Mouse (Mus musculus) spleen, adult 2 months (tissue): ENCODE results near the gene Tspan32. TPM values are rescaled to one million over a fixed set of nuclear protein-coding genes. Genes with fewer than 3 reads are reported as not detected.
A peak's percentile ranks its signal among the peaks of the same experiment; 100 is the strongest.

ENCODE experiments used
- DNase-seq, 2 experiments: peaks; one replicate each; pipeline versions ENCODE4 v3.0.0 to v3.0.0-alpha.2; 2012 to 2021; ENCODE audit warnings: low spot score in 2 of 2, low read depth in 1 of 2
- H3K27ac ChIP-seq: fragments of 200-500 bp; 2 replicates; pipeline ENCODE4 v1.5.1; 2012; ENCODE audit warnings: low read length, inconsistent platforms; ENCODE audit not compliant: insufficient read depth
- H3K27me3 ChIP-seq: fragments of 200-500 bp; 2 replicates; pipeline ENCODE4 v1.6.1; 2012; ENCODE audit warnings: mild to moderate bottlenecking, moderate library complexity, low read length, inconsistent platforms; ENCODE audit not compliant: control insufficient read depth, insufficient read depth
- H3K36me3 ChIP-seq: fragments of 200-500 bp; 2 replicates; pipeline ENCODE4 v1.6.1; 2012; ENCODE audit warnings: mild to moderate bottlenecking, low read length, inconsistent platforms; ENCODE audit not compliant: control insufficient read depth, insufficient read depth
- H3K4me1 ChIP-seq: fragments of 200-500 bp; 2 replicates; pipeline ENCODE4 v1.6.1; 2011; ENCODE audit warnings: inconsistent platforms; ENCODE audit not compliant: control insufficient read depth, insufficient read depth, insufficient read length
- H3K4me3 ChIP-seq: fragments of 200-500 bp; 2 replicates; pipeline ENCODE4 v1.5.1; 2011; ENCODE audit warnings: mild to moderate bottlenecking, inconsistent platforms; ENCODE audit not compliant: insufficient read depth, insufficient read length; ENCODE audit errors: extremely low read depth
- CTCF ChIP-seq: fragments of 200-500 bp; IDR thresholded peaks from 2 replicates; pipeline ENCODE4 v1.5.1; 2011; ENCODE audit warnings: mild to moderate bottlenecking, inconsistent platforms; ENCODE audit not compliant: insufficient read depth, insufficient read length, insufficient replicate concordance; ENCODE audit errors: extremely low read depth
- POLR2A ChIP-seq: fragments of 200-500 bp; IDR thresholded peaks from 2 replicates; pipeline ENCODE4 v1.6.1; 2011; ENCODE audit warnings: low read depth, low read length, inconsistent platforms
- WGBS: fragments of 180-500 bp; shearing (Covaris S2); methylation state at CpG from one replicate; pipeline ENCODE4 v1.1.7; 2018; 5-methylcytosine and 5-hydroxymethylcytosine counted together
- polyA plus RNA-seq: library from polyadenylated mRNA; depleted of rRNA; stranded (reverse); fragments of >200 nt; gene quantifications from 2 replicates; pipeline ENCODE4 v1.2.3, GENCODE M21; 2012

Gene Tspan32
- polyA plus RNA-seq, 1 experiment, result 89.4 TPM

DNA sequence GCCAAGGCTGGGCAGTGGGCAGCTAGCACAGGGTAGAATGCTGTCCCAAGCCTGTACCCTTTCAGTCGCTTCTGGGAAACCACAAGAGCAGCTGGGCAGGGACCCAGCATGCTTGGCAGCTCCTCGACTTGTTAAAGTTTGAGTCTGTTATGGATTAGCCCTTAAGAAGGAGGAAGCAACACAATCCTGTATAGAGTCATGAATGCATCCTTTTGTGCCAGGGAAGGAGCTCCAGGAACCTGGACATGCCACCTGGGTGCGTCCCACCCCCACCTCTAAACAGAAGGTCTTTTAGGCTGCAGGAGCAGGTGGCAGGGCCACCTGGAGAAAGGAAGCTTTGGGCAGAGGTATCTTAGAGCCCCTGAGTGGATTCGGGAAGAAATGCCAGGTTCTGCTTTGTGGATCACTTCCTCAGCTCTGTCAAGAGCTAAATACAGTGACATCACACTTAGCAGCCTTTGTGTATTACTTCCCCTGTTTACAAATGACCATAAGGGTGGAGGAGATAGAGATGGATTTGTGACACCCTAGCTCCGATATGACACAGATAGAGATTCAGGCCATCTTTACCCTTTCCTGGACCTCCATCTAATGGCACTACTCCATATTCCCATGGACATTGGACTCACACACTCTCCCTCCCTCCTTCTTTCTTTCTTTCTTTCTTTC, 54.5 kb downstream of the Tspan32 start:
- WGBS, result 33% methylated on average over 5 of the region's 5 CpGs
- TF ChIP-seq POLR2A (no peak), CTCF (no peak)
- Histone ChIP-seq H3K36me3 (peaks cover 15% of the 10 kb centered on the region; the same call in 1 of the 2 replicates), H3K4me3 (no peak overlapping the region), H3K4me1 (peaks cover 37% of the 10 kb centered on the region; the same call in 1 of the 2 replicates), H3K27ac (peak overlapping the region; percentile 37; the same call in 1 of the 2 replicates), H3K27me3 (no peaks in the 10 kb centered on the region)
- no peak for DNase-seq

DNA sequence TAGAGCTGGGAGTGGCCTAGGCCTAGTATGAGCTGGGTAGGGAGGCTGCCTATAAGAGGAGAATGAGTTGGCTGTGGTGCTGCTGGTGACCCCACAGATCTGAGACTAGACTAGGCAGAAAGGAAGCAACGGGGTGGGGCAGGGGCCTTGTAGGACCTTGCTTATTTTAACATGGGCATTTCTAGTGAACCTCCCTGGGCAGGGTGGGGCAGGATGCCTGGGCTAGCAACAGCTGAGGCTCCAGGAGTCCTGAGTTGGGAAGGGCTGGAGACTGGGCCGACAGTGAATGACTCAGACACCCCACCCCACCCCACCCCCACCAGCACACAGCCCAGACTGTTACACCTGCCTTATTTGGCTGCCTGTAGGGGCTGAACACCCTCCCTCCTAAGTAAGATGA, 57.9 kb downstream of the Tspan32 start:
- WGBS, result 84% methylated on average over 2 of the region's 2 CpGs
- H3K4me1 ChIP-seq, result peaks cover 11% of the 10 kb centered on the region; the same call in 1 of the 2 replicates
- H3K27ac ChIP-seq, result no peak overlapping the region
- TF ChIP-seq CTCF (no peak), POLR2A (no peak)
- H3K27me3 ChIP-seq, result no peaks in the 10 kb centered on the region
- peaks cover 23% of the 10 kb centered on the region for H3K36me3 ChIP-seq
- no peak overlapping the region for H3K4me3 ChIP-seq
- no peak for DNase-seq

DNA sequence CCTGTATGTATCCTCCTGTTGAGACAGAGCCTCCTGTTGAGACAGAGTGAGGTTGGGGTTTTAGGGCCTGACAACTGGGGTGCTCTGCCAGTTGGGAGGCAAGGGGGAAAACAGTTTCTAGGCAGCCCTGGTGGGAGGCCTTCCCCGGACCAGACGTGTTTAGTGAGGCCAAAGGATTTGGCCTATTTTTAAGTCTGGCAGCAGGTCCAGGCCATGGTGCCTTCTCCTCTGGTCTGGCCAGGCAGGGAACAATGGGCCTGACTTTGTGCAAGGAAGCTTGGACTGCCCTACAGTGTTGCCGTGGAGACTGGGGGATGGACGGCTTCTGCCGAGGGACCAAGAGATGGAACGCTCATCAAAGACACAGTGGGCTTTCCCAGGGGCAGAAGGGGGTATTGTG, 59.4 kb downstream of the Tspan32 start:
- H3K4me1 ChIP-seq, result peaks cover 5% of the 10 kb centered on the region; the same call in 1 of the 2 replicates
- no peak for TF ChIP-seq CTCF
- TF ChIP-seq POLR2A, result no peak
- peaks cover 24% of the 10 kb centered on the region for H3K36me3 ChIP-seq
- no peak for DNase-seq
- no peak overlapping the region for H3K27ac ChIP-seq
- no peak overlapping the region for H3K4me3 ChIP-seq
- WGBS, result 85% methylated on average over 6 of the region's 6 CpGs
- no peaks in the 10 kb centered on the region for H3K27me3 ChIP-seq

DNA sequence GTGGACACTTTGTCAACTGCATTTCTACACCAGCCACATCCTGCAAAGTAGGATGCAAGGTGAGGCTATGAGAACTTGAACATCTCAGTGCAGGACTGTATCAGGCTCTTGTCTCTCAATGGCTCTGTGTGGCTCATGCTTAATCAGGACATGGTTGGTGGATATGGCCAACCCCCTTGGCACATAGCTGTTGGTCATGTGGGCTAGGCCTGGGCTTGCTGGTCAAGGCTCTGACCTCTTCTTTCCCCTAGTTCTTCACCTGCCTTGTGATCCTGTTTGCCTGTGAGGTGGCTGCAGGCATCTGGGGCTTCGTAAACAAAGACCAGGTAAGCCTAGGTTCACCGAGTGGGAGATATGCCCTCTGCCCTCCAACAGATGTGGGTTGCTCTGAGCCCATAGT, 60.8 kb downstream of the Tspan32 start:
- peaks cover 14% of the 10 kb centered on the region; the same call in 1 of the 2 replicates for H3K4me1 ChIP-seq
- DNase-seq, result no peak
- no peak overlapping the region for H3K4me3 ChIP-seq
- no peaks in the 10 kb centered on the region for H3K27me3 ChIP-seq
- no peak for TF ChIP-seq POLR2A
- no peak for TF ChIP-seq CTCF
- WGBS, result 92% methylated on average over 2 of the region's 2 CpGs
- no peak overlapping the region for H3K27ac ChIP-seq
- H3K36me3 ChIP-seq, result peaks cover 24% of the 10 kb centered on the region

DNA sequence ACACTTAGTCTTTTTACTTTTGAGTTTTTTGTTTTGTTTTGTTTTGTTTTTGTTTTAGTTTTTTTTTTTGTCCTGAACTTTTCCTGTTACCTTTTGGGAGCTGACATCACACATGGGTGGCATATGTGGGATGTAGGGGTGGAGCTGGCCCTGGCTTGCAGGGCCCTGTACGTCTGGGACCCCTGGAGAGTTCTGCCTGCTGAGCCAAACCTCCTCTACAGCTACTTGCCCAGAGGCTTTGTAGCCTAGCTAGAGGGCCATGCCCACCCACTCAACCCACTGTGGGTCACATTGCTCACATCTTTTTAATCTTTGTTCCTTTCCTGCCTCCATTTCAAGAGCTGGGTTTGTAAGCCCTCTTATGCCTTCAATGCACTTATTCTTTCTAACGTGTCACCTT, 62.6 kb downstream of the Tspan32 start:
- TF ChIP-seq CTCF, result no peak
- no peak for TF ChIP-seq POLR2A
- 83% methylated on average over 2 of the region's 2 CpGs for WGBS
- Histone ChIP-seq H3K36me3 (peaks cover 23% of the 10 kb centered on the region), H3K4me3 (no peak overlapping the region), H3K27me3 (no peaks in the 10 kb centered on the region), H3K4me1 (peaks cover 14% of the 10 kb centered on the region; the same call in 1 of the 2 replicates), H3K27ac (no peak overlapping the region)
- no peak for DNase-seq

DNA sequence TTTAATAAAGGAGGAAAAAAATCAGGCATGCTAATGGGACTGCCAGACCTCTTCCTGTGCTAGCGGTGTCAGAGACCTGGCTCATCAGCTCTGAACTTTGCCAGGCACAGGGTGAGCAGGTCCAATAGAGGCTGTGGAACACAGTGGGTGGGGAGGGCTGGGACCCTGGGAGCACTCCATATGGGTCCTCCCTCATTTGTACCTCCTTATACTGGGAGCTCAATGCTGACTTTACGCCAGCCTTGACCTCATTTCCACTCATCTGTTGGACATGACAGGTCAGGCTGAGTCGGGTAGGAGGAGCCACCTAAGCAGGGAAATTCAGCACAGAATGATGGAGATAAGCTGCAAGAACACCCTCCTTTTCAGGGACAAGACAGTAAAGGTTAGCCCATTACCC, 63.1 kb downstream of the Tspan32 start:
- Histone ChIP-seq H3K36me3 (peaks cover 18% of the 10 kb centered on the region), H3K27me3 (no peaks in the 10 kb centered on the region), H3K4me3 (no peak overlapping the region), H3K27ac (no peak overlapping the region), H3K4me1 (peaks cover 14% of the 10 kb centered on the region; the same call in 1 of the 2 replicates)
- no peak for DNase-seq
- WGBS, result 86% methylated on average over 3 of the region's 3 CpGs
- TF ChIP-seq POLR2A (no peak), CTCF (no peak)

DNA sequence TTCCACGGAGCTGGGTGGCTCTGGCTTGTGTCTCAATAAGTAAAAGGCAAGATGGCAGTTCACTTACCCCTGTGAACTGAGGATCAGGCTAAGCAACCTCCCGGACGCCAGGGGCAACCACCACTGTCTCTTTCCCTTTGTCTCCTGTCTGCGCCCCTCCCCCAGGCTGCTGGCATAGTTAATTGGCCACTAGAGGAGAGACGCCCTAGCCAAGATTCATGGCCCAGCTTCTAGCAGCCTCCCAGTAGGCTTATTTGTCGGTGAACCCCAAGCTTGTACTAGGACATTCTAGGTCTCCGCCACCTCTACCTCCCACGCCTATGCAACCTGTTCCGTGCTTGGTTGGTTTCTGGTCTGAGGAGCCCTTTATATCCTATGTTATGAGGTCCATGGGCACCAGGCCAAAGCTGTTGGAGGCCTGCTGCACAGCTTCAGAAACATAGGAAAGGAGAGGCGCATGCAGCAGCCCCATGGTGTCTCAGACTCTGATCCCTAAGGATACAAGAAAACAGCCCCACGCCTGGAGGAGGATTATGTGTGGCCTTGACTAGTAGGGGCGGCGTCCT, 63.6 kb downstream of the Tspan32 start:
- Histone ChIP-seq H3K27me3 (no peaks in the 10 kb centered on the region), H3K4me3 (peak overlapping the region; percentile 39; the same call in 1 of the 2 replicates), H3K4me1 (peaks cover 14% of the 10 kb centered on the region; the same call in 1 of the 2 replicates), H3K27ac (peak overlapping the region; percentile 83), H3K36me3 (peaks cover 15% of the 10 kb centered on the region)
- no peak for DNase-seq
- no peak for TF ChIP-seq CTCF
- no peak for TF ChIP-seq POLR2A
- 74% methylated on average over 13 of the region's 13 CpGs for WGBS
